Mouse (Mus musculus) forebrain, embryonic 14.5 days (tissue): ENCODE results near the gene Nudt1. TPM values are rescaled to one million over a fixed set of nuclear protein-coding genes. Genes with fewer than 3 reads are reported as not detected.

ENCODE experiments used
- ATAC-seq: fragments of 200-750 bp; cut with Nextera tagmentation; 2 replicates; pipeline ENCODE4 v1.8.0; 2017; ENCODE audit warnings: mild to moderate bottlenecking, moderate library complexity
- DNase-seq: peaks from one replicate; pipeline ENCODE4 v3.0.0-alpha.2; 2015; ENCODE audit warnings: low spot score
- H3K27ac ChIP-seq: fragments of 300-500 bp; sonication (generic); 2 replicates; pipeline ENCODE4 v1.5.1; 2014; ENCODE audit warnings: low read depth, mild to moderate bottlenecking, control low read depth, low read length, moderate library complexity
- H3K27me3 ChIP-seq: fragments of 300-500 bp; sonication (generic); replicated peaks from 2 replicates; pipeline ENCODE4 v1.6.1; 2014; ENCODE audit warnings: low read length, control low read depth, mixed read lengths; ENCODE audit not compliant: control insufficient read depth, insufficient read depth
- H3K36me3 ChIP-seq: fragments of 300-500 bp; sonication (generic); 2 replicates; pipeline ENCODE4 v1.6.1; 2014; ENCODE audit warnings: low read length, control low read depth; ENCODE audit not compliant: control insufficient read depth, insufficient read depth
- H3K4me1 ChIP-seq: fragments of 300-500 bp; sonication (generic); 2 replicates; pipeline ENCODE4 v1.6.1; 2014; ENCODE audit warnings: antibody characterized with exemption, low read length, control low read depth; ENCODE audit not compliant: control insufficient read depth, insufficient read depth
- H3K4me2 ChIP-seq: fragments of 300-500 bp; sonication (generic); 2 replicates; pipeline ENCODE4 v1.6.1; 2014; ENCODE audit warnings: mild to moderate bottlenecking, control low read depth, low read length
- H3K4me3 ChIP-seq: fragments of 300-500 bp; sonication (generic); 2 replicates; pipeline ENCODE4 v1.5.1; 2014; ENCODE audit warnings: low read depth, low read length, control low read depth
- H3K9ac ChIP-seq: fragments of 300-500 bp; sonication (generic); 2 replicates; pipeline ENCODE4 v1.6.1; 2014; ENCODE audit warnings: mild to moderate bottlenecking, low read length, control low read depth, moderate library complexity
- H3K9me3 ChIP-seq: fragments of 300-500 bp; sonication (generic); replicated peaks from 2 replicates; pipeline ENCODE4 v1.6.1; 2016; ENCODE audit warnings: low read length, control low read depth, mixed read lengths; ENCODE audit not compliant: control insufficient read depth
- WGBS: fragments of 180-500 bp; shearing (Covaris S2); extraction: QIAGEN DNeasy Blood & Tissue Kit; methylation state at CpG from one replicate; pipeline ENCODE4 v1.1.7; 2014; 5-methylcytosine and 5-hydroxymethylcytosine counted together
- polyA plus RNA-seq: library from polyadenylated mRNA; unstranded; fragments of >200 nt; fragmentation: Nextera tagmentation; extraction: Ambion mirVana; gene quantifications from 2 replicates; pipeline ENCODE4 v1.2.1, GENCODE M21; 2014

Nudt1 gene
- 18.3 and 24.5 TPM in 2 replicates for polyA plus RNA-seq

GRCm38 (mm10) chr5:140321042-140321755, at the start of gene Nudt1, which contains the start of gene Mad1l1:
TSS of gene Nudt1 (plus strand) at chr5:140321656.
TSS of gene Mad1l1 (minus strand) at chr5:140321552.
- Histone ChIP-seq H3K27ac (peak within 1 kb of the TSS; percentile 61), H3K36me3 (0 out of 2 replicates have a peak, but pooled peaks cover 5% of the 10 kb centered on the region), H3K27me3 (no peaks in the 10 kb centered on the region), H3K9me3 (no peaks in the 10 kb centered on the region), H3K4me3 (peak within 1 kb of the TSS; percentile 60), H3K9ac (peak within 1 kb of the TSS; percentile 99), H3K4me1 (peaks cover 8% of the 10 kb centered on the region), H3K4me2 (peak within 1 kb of the TSS; percentile 74)
- DNase-seq (peak; percentile 98), ATAC-seq (peak; percentile 97)
- WGBS, result under 1% methylated on average over 55 of the region's 60 CpGs

GRCm38 (mm10) chr5:140276779-140277178, 44.7 kb upstream of the Nudt1 start:
- Histone ChIP-seq H3K36me3 (peaks cover 7% of the 10 kb centered on the region; the same call in 1 of the 2 replicates), H3K9me3 (no peaks in the 10 kb centered on the region), H3K4me2 (no peak overlapping the region), H3K4me3 (no peak overlapping the region), H3K4me1 (0 out of 2 replicates have a peak, but pooled peaks cover 3% of the 10 kb centered on the region), H3K27me3 (no peaks in the 10 kb centered on the region), H3K9ac (no peak overlapping the region), H3K27ac (peak overlapping the region; percentile 17; the same call in 1 of the 2 replicates)
- ATAC-seq, result peak; percentile 72; the same call in 1 of the 2 replicates
- peak; percentile 24 for DNase-seq
- 79% methylated on average over 6 of the region's 6 CpGs for WGBS

GRCm38 (mm10) chr5:140280205-140280604, 41.3 kb upstream of the Nudt1 start:
- no peak overlapping the region for H3K9ac ChIP-seq
- no peak overlapping the region for H3K4me3 ChIP-seq
- H3K27ac ChIP-seq, result no peak overlapping the region
- DNase-seq (no peak), ATAC-seq (no peak)
- no peak overlapping the region for H3K4me2 ChIP-seq
- WGBS, result 39% methylated on average over 9 of the region's 9 CpGs
- no peaks in the 10 kb centered on the region for H3K27me3 ChIP-seq
- H3K4me1 ChIP-seq, result 0 out of 2 replicates have a peak, but pooled peaks cover 3% of the 10 kb centered on the region
- H3K36me3 ChIP-seq, result peaks cover 15% of the 10 kb centered on the region; the same call in 1 of the 2 replicates
- H3K9me3 ChIP-seq, result no peaks in the 10 kb centered on the region

- H3K4me2 ChIP-seq, result no peak overlapping the region
- WGBS, result 64% methylated on average over 8 of the region's 8 CpGs
- no peak overlapping the region for H3K9ac ChIP-seq
- 0 out of 2 replicates have a peak, but pooled peaks cover 15% of the 10 kb centered on the region for H3K36me3 ChIP-seq
- no peaks in the 10 kb centered on the region for H3K27me3 ChIP-seq
- 0 out of 2 replicates have a peak, but pooled peaks cover 3% of the 10 kb centered on the region for H3K4me1 ChIP-seq
- no peak overlapping the region for H3K27ac ChIP-seq
- H3K4me3 ChIP-seq, result no peak overlapping the region
- ATAC-seq (no peak), DNase-seq (peak; percentile 48)
- H3K9me3 ChIP-seq, result no peaks in the 10 kb centered on the region
Measured at GRCm38 (mm10) chr5:140282376-140282775, 39.1 kb upstream of the Nudt1 start.

GRCm38 (mm10) chr5:140282900-140283299, 38.6 kb upstream of the Nudt1 start:
- 100% methylated on average over 3 of the region's 3 CpGs for WGBS
- no peak for DNase-seq
- no peak for ATAC-seq

GRCm38 (mm10) chr5:140284011-140284410, 37.4 kb upstream of the Nudt1 start:
- Histone ChIP-seq H3K9me3 (no peaks in the 10 kb centered on the region), H3K27me3 (no peaks in the 10 kb centered on the region), H3K27ac (no peak overlapping the region), H3K4me1 (0 out of 2 replicates have a peak, but pooled peaks cover 3% of the 10 kb centered on the region), H3K9ac (no peak overlapping the region), H3K4me3 (no peak overlapping the region), H3K4me2 (no peak overlapping the region), H3K36me3 (peaks cover 9% of the 10 kb centered on the region; the same call in 1 of the 2 replicates)
- ATAC-seq, result no peak
- no peak for DNase-seq
- 90% methylated on average over 2 of the region's 2 CpGs for WGBS

More at GRCm38 (mm10) chr5:140282900-140283299, 38.6 kb upstream of the Nudt1 start:
- 0 out of 2 replicates have a peak, but pooled peaks cover 15% of the 10 kb centered on the region for H3K36me3 ChIP-seq
- H3K27me3 ChIP-seq, result no peaks in the 10 kb centered on the region
- H3K4me2 ChIP-seq, result no peak overlapping the region
- H3K4me1 ChIP-seq, result 0 out of 2 replicates have a peak, but pooled peaks cover 3% of the 10 kb centered on the region
- H3K4me3 ChIP-seq, result no peak overlapping the region
- H3K9me3 ChIP-seq, result no peaks in the 10 kb centered on the region
- H3K9ac ChIP-seq, result no peak overlapping the region
- H3K27ac ChIP-seq, result no peak overlapping the region

- no peak overlapping the region for H3K9ac ChIP-seq
- 78% methylated on average over 2 of the region's 2 CpGs for WGBS
- ATAC-seq, result no peak
- H3K27me3 ChIP-seq, result no peaks in the 10 kb centered on the region
- H3K4me1 ChIP-seq, result 0 out of 2 replicates have a peak, but pooled peaks cover 3% of the 10 kb centered on the region
- H3K27ac ChIP-seq, result no peak overlapping the region
- H3K9me3 ChIP-seq, result no peaks in the 10 kb centered on the region
- H3K4me2 ChIP-seq, result no peak overlapping the region
- H3K4me3 ChIP-seq, result no peak overlapping the region
- peaks cover 14% of the 10 kb centered on the region; the same call in 1 of the 2 replicates for H3K36me3 ChIP-seq
- no peak for DNase-seq
Measured at GRCm38 (mm10) chr5:140284761-140285160, 36.7 kb upstream of the Nudt1 start.

GRCm38 (mm10) chr5:140288287-140288686, 33.2 kb upstream of the Nudt1 start:
- Histone ChIP-seq H3K4me1 (no peaks in the 10 kb centered on the region), H3K4me2 (no peak overlapping the region), H3K27me3 (no peaks in the 10 kb centered on the region), H3K9me3 (no peaks in the 10 kb centered on the region), H3K4me3 (no peak overlapping the region), H3K9ac (no peak overlapping the region), H3K36me3 (peaks cover 24% of the 10 kb centered on the region), H3K27ac (no peak overlapping the region)
- WGBS, result 49% methylated on average over 3 of the region's 3 CpGs
- ATAC-seq (no peak), DNase-seq (peak; percentile 43)

- no peak for DNase-seq
- H3K9me3 ChIP-seq, result no peaks in the 10 kb centered on the region
- 96% methylated on average over 2 of the region's 2 CpGs for WGBS
- no peak overlapping the region for H3K4me2 ChIP-seq
- H3K27me3 ChIP-seq, result no peaks in the 10 kb centered on the region
- no peak overlapping the region for H3K4me3 ChIP-seq
- ATAC-seq, result no peak
- no peak overlapping the region for H3K27ac ChIP-seq
- H3K4me1 ChIP-seq, result no peaks in the 10 kb centered on the region
- H3K9ac ChIP-seq, result no peak overlapping the region
- peaks cover 25% of the 10 kb centered on the region for H3K36me3 ChIP-seq
Measured at GRCm38 (mm10) chr5:140289161-140289560, 32.3 kb upstream of the Nudt1 start.
